Mouse (Mus musculus): ENCODE measurements at regions not wholly inside any gene's neighbourhood (a gene's known extent, or its start where the extent isn't known, plus 50 kb on each side); places are given as distances from the start of the nearest gene placed in this dataset.

GRCm38 (mm10) chr10:8041790-8042189, 85.8 kb upstream of the Tab2 start:
- ATAC-seq (replicated peaks; ENCODE audit: insufficient number of reproducible peaks, insufficient read depth, low FRiP score, low read depth), result no peak
- Histone ChIP-seq H3K9ac (no peak overlapping the region), H3K36me3 (no peaks in the 10 kb centered on the region), H3K27me3 (no peaks in the 10 kb centered on the region), H3K4me2 (no peak overlapping the region), H3K9me3 (replicated peaks) (no peaks in the 10 kb centered on the region), H3K4me3 (no peak overlapping the region), H3K4me1 (replicated peaks) (peaks cover 14% of the 10 kb centered on the region), H3K27ac (no peak overlapping the region)
- 62% methylated on average over 8 of the region's 8 CpGs for WGBS

GRCm38 (mm10) chr10:8037986-8038631, 82.1 kb upstream of the Tab2 start:
- H3K27ac ChIP-seq, result no peak overlapping the region
- peaks cover 14% of the 10 kb centered on the region for H3K4me1 ChIP-seq (replicated peaks)
- H3K9ac ChIP-seq, result no peak overlapping the region
- H3K4me2 ChIP-seq, result peak overlapping the region; percentile 48
- no peaks in the 10 kb centered on the region for H3K36me3 ChIP-seq
- H3K9me3 ChIP-seq (replicated peaks), result no peaks in the 10 kb centered on the region
- 20% methylated on average over 5 of the region's 5 CpGs for WGBS
- 0 out of 2 replicates have a peak overlapping the region, but pooled peaks have one; percentile 24 for H3K4me3 ChIP-seq
- H3K27me3 ChIP-seq, result no peaks in the 10 kb centered on the region
- ATAC-seq (replicated peaks; ENCODE audit: insufficient number of reproducible peaks, insufficient read depth, low FRiP score, low read depth), result 0 out of 2 replicates have a peak, but pooled peaks have one; percentile 35

- no peaks in the 10 kb centered on the region for H3K9me3 ChIP-seq (replicated peaks)
- 84% methylated on average over 4 of the region's 4 CpGs for WGBS
- H3K27ac ChIP-seq, result no peak overlapping the region
- peaks cover 14% of the 10 kb centered on the region for H3K4me1 ChIP-seq (replicated peaks)
- no peaks in the 10 kb centered on the region for H3K27me3 ChIP-seq
- H3K4me3 ChIP-seq, result no peak overlapping the region
- no peak for ATAC-seq (replicated peaks; ENCODE audit: insufficient number of reproducible peaks, insufficient read depth, low FRiP score, low read depth)
- H3K9ac ChIP-seq, result no peak overlapping the region
- H3K36me3 ChIP-seq, result no peaks in the 10 kb centered on the region
- H3K4me2 ChIP-seq, result no peak overlapping the region
Observed at GRCm38 (mm10) chr10:8036293-8036692, 80.3 kb upstream of the Tab2 start.

- peaks cover 14% of the 10 kb centered on the region for H3K4me1 ChIP-seq (replicated peaks)
- no peak overlapping the region for H3K27ac ChIP-seq
Observed at GRCm38 (mm10) chr10:8035310-8035709, 79.3 kb upstream of the Tab2 start.

GRCm38 (mm10) chr10:8032203-8032602, 76.2 kb upstream of the Tab2 start:
- no peak overlapping the region for H3K4me2 ChIP-seq

More at GRCm38 (mm10) chr10:8035310-8035709, 79.3 kb upstream of the Tab2 start:
- H3K9me3 ChIP-seq (replicated peaks), result no peaks in the 10 kb centered on the region
- H3K36me3 ChIP-seq, result no peaks in the 10 kb centered on the region
- no peak overlapping the region for H3K9ac ChIP-seq
- H3K27me3 ChIP-seq, result no peaks in the 10 kb centered on the region
- H3K4me2 ChIP-seq, result no peak overlapping the region
- no peak overlapping the region for H3K4me3 ChIP-seq
- ATAC-seq (replicated peaks; ENCODE audit: insufficient number of reproducible peaks, insufficient read depth, low FRiP score, low read depth), result no peak
- 65% methylated on average over 1 of the region's 1 CpGs for WGBS

GRCm38 (mm10) chr10:8028840-8029239, 72.8 kb upstream of the Tab2 start:
- H3K4me3 ChIP-seq, result no peak overlapping the region
- no peak overlapping the region for H3K4me2 ChIP-seq
- no peak overlapping the region for H3K27ac ChIP-seq
- H3K9ac ChIP-seq, result no peak overlapping the region
- whole genome bisulfite sequencing, result 37% methylated on average over 2 of the region's 2 CpGs
- peaks cover 10% of the 10 kb centered on the region for H3K4me1 ChIP-seq (replicated peaks)
- no peaks in the 10 kb centered on the region for H3K9me3 ChIP-seq (replicated peaks)
- no peak for ATAC-seq (replicated peaks; ENCODE audit: insufficient number of reproducible peaks, insufficient read depth, low FRiP score, low read depth)
- H3K27me3 ChIP-seq, result no peaks in the 10 kb centered on the region
- H3K36me3 ChIP-seq, result no peaks in the 10 kb centered on the region

More at GRCm38 (mm10) chr10:8032203-8032602, 76.2 kb upstream of the Tab2 start:
- no peaks in the 10 kb centered on the region for H3K27me3 ChIP-seq
- no peaks in the 10 kb centered on the region for H3K9me3 ChIP-seq (replicated peaks)
- WGBS, result 83% methylated on average over 1 of the region's 1 CpGs
- no peak for ATAC-seq (replicated peaks; ENCODE audit: insufficient number of reproducible peaks, insufficient read depth, low FRiP score, low read depth)
- peaks cover 9% of the 10 kb centered on the region for H3K4me1 ChIP-seq (replicated peaks)
- no peak overlapping the region for H3K27ac ChIP-seq
- no peaks in the 10 kb centered on the region for H3K36me3 ChIP-seq
- no peak overlapping the region for H3K4me3 ChIP-seq
- H3K9ac ChIP-seq, result no peak overlapping the region

- no peaks in the 10 kb centered on the region for H3K27me3 ChIP-seq
- no peak overlapping the region for H3K4me2 ChIP-seq
- H3K9me3 ChIP-seq (replicated peaks), result no peaks in the 10 kb centered on the region
- no peak overlapping the region for H3K9ac ChIP-seq
- H3K4me3 ChIP-seq, result no peak overlapping the region
- ATAC-seq (replicated peaks; ENCODE audit: insufficient number of reproducible peaks, insufficient read depth, low FRiP score, low read depth), result no peak
- 39% methylated on average over 6 of the region's 6 CpGs for WGBS
- no peaks in the 10 kb centered on the region for H3K36me3 ChIP-seq
- H3K4me1 ChIP-seq (replicated peaks), result peaks cover 11% of the 10 kb centered on the region
- no peak overlapping the region for H3K27ac ChIP-seq
Observed at GRCm38 (mm10) chr10:8027023-8027422, 71.0 kb upstream of the Tab2 start.

GRCm38 (mm10) chr10:8023741-8024140, 67.7 kb upstream of the Tab2 start:
- Histone ChIP-seq H3K4me3 (no peak overlapping the region), H3K27ac (no peak overlapping the region), H3K36me3 (no peaks in the 10 kb centered on the region), H3K4me2 (no peak overlapping the region), H3K27me3 (no peaks in the 10 kb centered on the region), H3K9ac (no peak overlapping the region), H3K4me1 (replicated peaks) (peaks cover 10% of the 10 kb centered on the region), H3K9me3 (replicated peaks) (no peaks in the 10 kb centered on the region)
- ATAC-seq (replicated peaks; ENCODE audit: insufficient number of reproducible peaks, insufficient read depth, low FRiP score, low read depth), result no peak
- WGBS, result 85% methylated on average over 2 of the region's 2 CpGs

GRCm38 (mm10) chr10:8021971-8022370, 65.9 kb upstream of the Tab2 start:
- Histone ChIP-seq H3K4me2 (no peak overlapping the region), H3K9me3 (replicated peaks) (no peaks in the 10 kb centered on the region), H3K36me3 (no peaks in the 10 kb centered on the region), H3K27me3 (no peaks in the 10 kb centered on the region), H3K27ac (no peak overlapping the region), H3K4me1 (replicated peaks) (peaks cover 5% of the 10 kb centered on the region), H3K4me3 (no peak overlapping the region), H3K9ac (no peak overlapping the region)
- no peak for ATAC-seq (replicated peaks; ENCODE audit: insufficient number of reproducible peaks, insufficient read depth, low FRiP score, low read depth)
- WGBS, result 73% methylated on average over 1 of the region's 1 CpGs

- Histone ChIP-seq H3K9ac (no peak overlapping the region), H3K9me3 (replicated peaks) (no peaks in the 10 kb centered on the region), H3K36me3 (no peaks in the 10 kb centered on the region), H3K27ac (no peak overlapping the region), H3K4me2 (no peak overlapping the region), H3K4me1 (replicated peaks) (peaks cover 4% of the 10 kb centered on the region; the same call in 1 of the 2 replicates), H3K4me3 (no peak overlapping the region), H3K27me3 (no peaks in the 10 kb centered on the region)
- no peak for ATAC-seq (replicated peaks; ENCODE audit: insufficient number of reproducible peaks, insufficient read depth, low FRiP score, low read depth)
- 59% methylated on average over 4 of the region's 4 CpGs for WGBS
Observed at GRCm38 (mm10) chr10:8020916-8021705, 65.1 kb upstream of the Tab2 start.

GRCm38 (mm10) chr10:8020113-8020512, 64.1 kb upstream of the Tab2 start:
- Histone ChIP-seq H3K4me1 (replicated peaks) (peaks cover 6% of the 10 kb centered on the region; the same call in 1 of the 2 replicates), H3K36me3 (no peaks in the 10 kb centered on the region), H3K27ac (no peak overlapping the region), H3K9ac (no peak overlapping the region), H3K27me3 (no peaks in the 10 kb centered on the region), H3K9me3 (replicated peaks) (no peaks in the 10 kb centered on the region), H3K4me3 (no peak overlapping the region), H3K4me2 (no peak overlapping the region)
- 76% methylated on average over 4 of the region's 4 CpGs for WGBS
- no peak for ATAC-seq (replicated peaks; ENCODE audit: insufficient number of reproducible peaks, insufficient read depth, low FRiP score, low read depth)
